Mouse (Mus musculus): ENCODE data around the gene Rsrc1. TPM values are rescaled to one million over a fixed set of nuclear protein-coding genes. Genes with fewer than 3 reads are reported as not detected.

Gene Rsrc1
- polyA plus RNA-seq, 1 experiment from 2014 or later = 34.7 TPM

DNA sequence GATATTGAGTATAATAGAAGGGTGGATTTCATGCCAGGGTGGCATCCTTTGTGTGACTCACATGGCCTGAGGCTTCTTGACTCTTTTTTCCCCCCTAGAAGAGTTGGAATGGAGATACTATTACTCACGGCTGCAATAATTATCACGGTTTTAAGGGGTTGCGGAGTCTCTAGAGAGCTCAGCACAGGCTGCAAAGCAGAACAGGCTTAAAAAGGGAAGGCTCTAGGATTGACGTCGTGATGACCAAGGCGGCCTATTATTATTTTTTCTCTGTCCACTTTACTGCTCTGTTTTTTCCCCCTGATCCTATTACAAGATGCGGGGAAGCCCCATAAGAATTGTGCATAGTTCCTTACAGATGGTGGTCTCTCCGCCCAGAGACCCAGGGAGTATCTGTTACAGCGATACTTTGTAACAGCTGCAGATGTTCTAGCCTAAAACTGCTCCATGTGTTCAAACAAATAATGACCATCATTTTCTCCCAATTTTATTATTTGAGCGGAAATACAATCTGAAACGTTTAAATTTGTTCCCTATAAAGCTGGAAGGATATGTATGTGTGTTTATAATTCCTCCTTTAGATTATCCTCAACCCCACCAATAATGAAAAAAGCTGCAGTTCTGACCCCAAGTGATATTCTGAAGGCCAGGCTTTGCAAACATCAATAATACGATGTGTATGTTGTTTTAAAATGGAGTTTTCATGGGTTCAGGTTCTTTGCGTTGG is 4.1 kb upstream of the Rsrc1 start:
- 3% methylated on average over 13 of the region's 13 CpGs for WGBS
- peak overlapping the region; percentile 17; the same call in 1 of the 2 replicates for H3K4me2 ChIP-seq
- peak overlapping the region; percentile 46 for H3K4me3 ChIP-seq
- no peak overlapping the region; the same call in 1 of the 2 replicates for H3K9ac ChIP-seq
- H3K27me3 ChIP-seq = peaks cover 88% of the 10 kb centered on the region
- no peaks in the 10 kb centered on the region for H3K36me3 ChIP-seq
- ATAC-seq (ENCODE audit: low FRiP score) = no peak
- peaks cover 25% of the 10 kb centered on the region for H3K4me1 ChIP-seq (replicated peaks)
- H3K9me3 ChIP-seq = no peaks in the 10 kb centered on the region
- peak overlapping the region; percentile 86 for H3K27ac ChIP-seq

DNA sequence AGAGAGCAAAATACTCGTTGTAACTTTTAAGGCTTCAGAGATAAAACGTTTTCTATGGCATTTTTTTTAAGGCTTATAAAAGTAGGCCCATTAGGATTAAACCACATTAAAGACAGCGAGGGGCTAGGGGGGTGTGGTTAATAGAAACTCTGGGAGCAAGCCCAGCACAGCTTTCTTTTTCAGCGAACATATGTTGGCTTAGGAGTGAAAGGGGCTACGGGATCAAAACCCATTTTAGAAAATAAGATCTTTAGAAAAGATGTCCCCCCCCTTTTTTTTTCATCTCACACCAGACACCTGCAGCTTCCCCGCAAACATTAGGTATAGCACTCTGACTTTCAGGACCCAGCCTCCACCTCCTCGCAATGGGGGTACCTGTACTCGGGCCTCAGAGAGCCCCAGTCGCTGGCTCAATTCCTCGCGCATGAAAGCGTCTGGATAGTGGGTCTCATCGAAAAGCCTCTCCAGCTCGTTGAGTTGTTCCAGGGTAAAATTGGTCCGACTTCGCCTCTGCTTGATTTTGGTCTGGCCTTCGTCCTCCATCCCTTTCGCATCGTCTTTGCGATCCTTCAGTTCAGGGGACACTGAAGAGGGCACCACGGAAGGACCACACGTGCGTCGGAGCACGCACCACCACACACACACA is 3.3 kb upstream of the Rsrc1 start:
- ATAC-seq (ENCODE audit: low FRiP score) = no peak
- peaks cover 89% of the 10 kb centered on the region for H3K27me3 ChIP-seq
- peak overlapping the region; percentile 86 for H3K27ac ChIP-seq
- H3K4me2 ChIP-seq = peak overlapping the region; percentile 40
- under 1% methylated on average over 25 of the region's 25 CpGs for WGBS
- H3K36me3 ChIP-seq = no peaks in the 10 kb centered on the region
- no peaks in the 10 kb centered on the region for H3K9me3 ChIP-seq
- H3K9ac ChIP-seq = peak overlapping the region; percentile 68; the same call in 1 of the 2 replicates
- H3K4me1 ChIP-seq (replicated peaks) = peaks cover 32% of the 10 kb centered on the region
- peak overlapping the region; percentile 46 for H3K4me3 ChIP-seq

DNA sequence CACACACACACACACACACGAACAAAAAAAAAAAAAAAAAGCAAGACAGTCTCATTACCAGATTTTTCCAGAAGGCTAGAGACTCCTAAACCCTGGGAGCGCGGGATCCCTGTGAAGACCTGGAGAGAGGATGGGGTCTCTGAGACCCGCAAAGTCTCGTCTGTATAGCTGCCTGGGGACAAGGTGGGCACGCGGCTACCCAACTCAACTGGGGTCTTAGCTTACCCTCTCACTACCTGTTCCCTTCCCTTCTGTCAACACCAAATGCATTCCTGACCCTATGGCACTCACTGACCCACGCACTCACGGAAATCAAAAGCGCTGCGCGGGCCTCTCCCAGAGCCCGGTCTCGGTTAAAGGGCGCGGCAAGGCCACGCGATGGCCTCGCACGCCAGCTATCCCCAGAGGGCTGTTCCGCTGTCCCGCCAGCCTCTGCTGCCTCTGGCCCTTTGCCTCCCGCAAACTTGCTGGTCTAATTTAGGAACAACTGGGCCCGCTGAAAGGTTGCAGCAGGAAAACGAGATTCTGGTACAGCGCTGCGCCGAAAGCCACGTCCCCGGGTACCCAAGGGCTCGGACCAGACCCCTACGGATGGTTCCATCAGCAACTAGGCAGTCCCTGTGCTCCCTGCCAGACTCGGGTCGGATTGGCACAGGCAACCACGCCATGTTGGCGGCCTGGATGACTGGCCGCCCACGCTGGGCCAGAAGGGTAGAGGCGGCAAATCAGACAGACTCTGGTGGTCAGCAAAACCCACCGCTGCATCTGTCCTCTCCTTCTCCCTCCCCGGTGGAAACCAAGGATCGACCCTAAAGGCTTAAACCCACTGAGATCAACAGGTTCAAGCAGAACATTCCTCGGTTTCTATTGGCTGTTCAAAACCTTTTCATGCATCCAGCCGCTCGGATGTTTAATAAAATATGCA is 2.5 kb upstream of the Rsrc1 start:
- H3K27me3 ChIP-seq = peaks cover 86% of the 10 kb centered on the region
- WGBS = under 1% methylated on average over 45 of the region's 45 CpGs

GRCm38 (mm10) chr3:66979491-66979890 is 1.7 kb upstream of the Rsrc1 start:
- Histone ChIP-seq H3K36me3 (no peaks in the 10 kb centered on the region), H3K9me3 (no peaks in the 10 kb centered on the region), H3K27me3 (peaks cover 86% of the 10 kb centered on the region), H3K9ac (peak overlapping the region; percentile 68), H3K4me1 (replicated peaks) (peaks cover 25% of the 10 kb centered on the region), H3K27ac (peak overlapping the region; percentile 86), H3K4me3 (peak overlapping the region; percentile 46), H3K4me2 (peak overlapping the region; percentile 40; the same call in 1 of the 2 replicates)
- 4% methylated on average over 9 of the region's 9 CpGs for WGBS
- ATAC-seq (ENCODE audit: low FRiP score) = no peak

More for the DNA sequence above, 2.5 kb upstream of the Rsrc1 start:
- peak overlapping the region; percentile 68 for H3K9ac ChIP-seq
- H3K27ac ChIP-seq = peak overlapping the region; percentile 86
- H3K4me2 ChIP-seq = peak overlapping the region; percentile 40
- H3K36me3 ChIP-seq = no peaks in the 10 kb centered on the region
- H3K4me1 ChIP-seq (replicated peaks) = peaks cover 26% of the 10 kb centered on the region
- peak overlapping the region; percentile 46 for H3K4me3 ChIP-seq
- ATAC-seq (ENCODE audit: low FRiP score) = no peak
- H3K9me3 ChIP-seq = no peaks in the 10 kb centered on the region

- peaks cover 80% of the 10 kb centered on the region for H3K27me3 ChIP-seq
- H3K4me2 ChIP-seq = peak overlapping the region; percentile 60
- no peaks in the 10 kb centered on the region for H3K36me3 ChIP-seq
- H3K27ac ChIP-seq = peak overlapping the region; percentile 86
- WGBS = 2% methylated on average over 29 of the region's 29 CpGs
- H3K4me3 ChIP-seq = peak overlapping the region; percentile 46
- H3K9ac ChIP-seq = peak overlapping the region; percentile 71
- no peak for ATAC-seq (ENCODE audit: low FRiP score)
- H3K4me1 ChIP-seq (replicated peaks) = peaks cover 25% of the 10 kb centered on the region
- no peaks in the 10 kb centered on the region for H3K9me3 ChIP-seq
These were observed 847 bp upstream of the Rsrc1 start for GRCm38 (mm10) chr3:66980111-66980975.

DNA sequence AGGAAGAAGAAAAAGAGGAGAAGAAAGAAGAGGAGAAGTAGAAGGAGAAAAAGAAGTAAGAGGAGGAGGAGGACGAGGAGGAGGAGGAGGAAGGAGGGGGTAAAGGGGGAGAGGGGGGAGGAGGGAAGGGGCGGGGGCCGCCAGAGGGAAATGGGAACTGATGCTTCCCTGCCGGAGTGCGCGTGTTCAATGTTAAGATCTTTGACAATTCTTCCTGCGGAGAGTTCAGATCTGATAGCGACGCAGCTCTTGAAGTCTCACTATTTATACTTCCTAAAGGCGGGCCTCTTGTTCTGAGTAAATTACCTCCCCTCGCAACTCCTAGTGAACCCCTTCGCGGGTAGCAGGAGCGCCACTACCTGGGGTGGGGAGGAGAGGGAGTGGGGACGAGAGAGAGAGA is 516 bp downstream of the Rsrc1 start, which contains the start of gene Shox2:
Shox2 (minus strand) TSS at position 66 of the 400 bp plus-strand sequence.
- H3K4me2 ChIP-seq = peak within 1 kb of the TSS; percentile 60
- H3K27me3 ChIP-seq = peaks cover 73% of the 10 kb centered on the region
- H3K4me3 ChIP-seq = peak within 1 kb of the TSS; percentile 46
- no peak for ATAC-seq (ENCODE audit: low FRiP score)
- H3K9me3 ChIP-seq = no peaks in the 10 kb centered on the region
- H3K4me1 ChIP-seq (replicated peaks) = peaks cover 31% of the 10 kb centered on the region
- H3K27ac ChIP-seq = peak within 1 kb of the TSS; percentile 86
- H3K36me3 ChIP-seq = no peaks in the 10 kb centered on the region
- peak within 1 kb of the TSS; percentile 71 for H3K9ac ChIP-seq
- WGBS = 1% methylated on average over 14 of the region's 15 CpGs

GRCm38 (mm10) chr3:66982181-66982911 is 1.2 kb downstream of the Rsrc1 start:
- WGBS = under 1% methylated on average over 29 of the region's 29 CpGs
- no peak for ATAC-seq (ENCODE audit: low FRiP score)

DNA sequence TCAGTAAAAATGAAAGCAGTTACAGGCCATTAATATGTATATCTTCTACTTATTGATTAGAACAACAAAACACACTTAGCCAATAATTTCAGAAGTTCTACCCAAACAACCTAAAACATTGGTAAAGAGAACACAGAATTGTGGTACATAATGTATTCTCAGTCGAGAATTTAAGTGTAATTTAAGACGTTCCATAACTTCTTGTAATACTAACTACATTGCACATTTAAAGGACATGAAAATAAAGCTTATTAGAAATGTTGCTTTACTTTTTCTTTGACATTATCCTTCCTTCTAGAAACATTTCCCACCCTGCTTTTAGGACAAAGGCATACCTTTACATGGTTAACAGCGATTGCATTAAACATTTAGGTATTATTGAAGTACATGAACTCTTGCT is 2.3 kb downstream of the Rsrc1 start:
- Histone ChIP-seq H3K36me3 (no peaks in the 10 kb centered on the region), H3K27me3 (peaks cover 56% of the 10 kb centered on the region), H3K4me3 (no peak overlapping the region), H3K9ac (no peak overlapping the region), H3K4me1 (replicated peaks) (peaks cover 32% of the 10 kb centered on the region), H3K27ac (no peak overlapping the region), H3K4me2 (no peak overlapping the region), H3K9me3 (no peaks in the 10 kb centered on the region)
- WGBS = 11% methylated on average over 3 of the region's 3 CpGs
- no peak for ATAC-seq (ENCODE audit: low FRiP score)

More at GRCm38 (mm10) chr3:66982181-66982911, 1.2 kb downstream of the Rsrc1 start:
- Histone ChIP-seq H3K4me1 (replicated peaks) (peaks cover 32% of the 10 kb centered on the region), H3K9ac (peak overlapping the region; percentile 56; the same call in 1 of the 2 replicates), H3K9me3 (no peaks in the 10 kb centered on the region), H3K27me3 (peaks cover 68% of the 10 kb centered on the region), H3K4me2 (peak overlapping the region; percentile 60), H3K4me3 (peak overlapping the region; percentile 46), H3K27ac (peak overlapping the region; percentile 86), H3K36me3 (no peaks in the 10 kb centered on the region)

- WGBS = under 1% methylated on average over 60 of the region's 60 CpGs
- no peaks in the 10 kb centered on the region for H3K9me3 ChIP-seq
These were observed 4.5 kb downstream of the Rsrc1 start for GRCm38 (mm10) chr3:66985539-66986286.

DNA sequence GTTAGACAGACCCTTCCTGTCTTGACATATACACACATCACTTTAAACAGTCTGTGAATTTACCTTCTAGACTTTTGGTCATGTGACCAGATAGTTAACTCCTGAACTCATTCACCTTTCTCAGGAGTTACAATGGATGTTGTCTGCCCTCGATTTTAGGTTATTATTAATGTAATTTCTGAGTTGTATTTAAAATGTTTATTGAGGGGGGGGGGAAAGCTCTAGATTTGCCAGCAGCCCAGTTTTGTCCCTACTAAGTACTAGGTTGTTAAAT is 5.0 kb downstream of the Rsrc1 start:
- Histone ChIP-seq H3K36me3 (no peaks in the 10 kb centered on the region), H3K4me3 (peak overlapping the region; percentile 69), H3K9ac (peak overlapping the region; percentile 82), H3K27ac (no peak overlapping the region; the same call in 1 of the 2 replicates), H3K27me3 (peaks cover 29% of the 10 kb centered on the region), H3K4me2 (peak overlapping the region; percentile 65), H3K9me3 (no peaks in the 10 kb centered on the region), H3K4me1 (replicated peaks) (peaks cover 20% of the 10 kb centered on the region)
- ATAC-seq (ENCODE audit: low FRiP score) = no peak
- WGBS = 15% methylated on average over 1 of the region's 1 CpGs

More at GRCm38 (mm10) chr3:66985539-66986286, 4.5 kb downstream of the Rsrc1 start:
- peak overlapping the region; percentile 82 for H3K9ac ChIP-seq
- peaks cover 25% of the 10 kb centered on the region for H3K4me1 ChIP-seq (replicated peaks)
- peak; percentile 96 for ATAC-seq (ENCODE audit: low FRiP score)
- no peaks in the 10 kb centered on the region for H3K36me3 ChIP-seq
- peak overlapping the region; percentile 65 for H3K4me2 ChIP-seq
- H3K27me3 ChIP-seq = peaks cover 34% of the 10 kb centered on the region
- peak overlapping the region; percentile 69 for H3K4me3 ChIP-seq
- peak overlapping the region; percentile 63 for H3K27ac ChIP-seq
